Mouse (Mus musculus): ENCODE data around the gene Rcn2.

DNA sequence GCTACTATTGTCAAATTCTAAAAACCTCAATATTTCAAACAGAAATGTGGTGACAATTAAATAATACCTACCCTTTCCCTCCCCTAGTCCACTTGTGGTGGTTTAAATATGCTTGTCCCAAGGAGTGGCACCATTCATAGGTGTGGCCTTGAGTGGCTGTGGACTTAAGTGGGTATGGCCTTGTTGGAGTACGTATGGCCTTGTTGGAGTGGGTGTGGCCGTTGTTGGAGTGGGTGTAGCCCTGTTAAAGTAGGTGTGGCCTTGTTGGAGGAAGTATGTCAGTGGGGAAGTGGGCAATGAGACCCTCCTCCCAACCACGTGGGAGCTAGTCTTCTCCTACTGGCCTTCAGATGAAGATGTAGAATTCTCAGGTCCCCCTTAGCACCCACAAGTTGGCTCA, 9.4 kb upstream of the Rcn2 start:
- no peak for TF ChIP-seq MAFK (IDR thresholded peaks at IDR 0.05; ENCODE audit: insufficient read depth, low read depth, low read length)
- TF ChIP-seq CHD2 (IDR thresholded peaks at IDR 0.05; ENCODE audit: low read depth, low read length): no peak
- TF ChIP-seq ZNF384 (IDR thresholded peaks at IDR 0.05; ENCODE audit: low read depth, low read length): no peak
- no peak for TF ChIP-seq ZC3H11A (IDR thresholded peaks at IDR 0.05; ENCODE audit: borderline replicate concordance, low read depth, low read length)
- TF ChIP-seq HCFC1 (IDR thresholded peaks at IDR 0.05; ENCODE audit: borderline replicate concordance, insufficient read depth, low read length): no peak

All from ES-E14 (cell line).